Mouse (Mus musculus): ENCODE data around the gene Padi1. TPM values are rescaled to one million over a fixed set of nuclear protein-coding genes. Genes with fewer than 3 reads are reported as not detected.

Padi1 gene
- polyA plus RNA-seq, 1 experiment from 2014 or later = 0.39 TPM

GRCm38 (mm10) chr4:140801364-140801763 lies 44.2 kb downstream of the Padi1 start:
- no peak overlapping the region for H3K27ac ChIP-seq
- H3K9me3 ChIP-seq = no peaks in the 10 kb centered on the region
- no peak for ATAC-seq (ENCODE audit: insufficient number of reproducible peaks, insufficient read depth, low FRiP score, low TSS enrichment, low read depth)
- peaks cover 9% of the 10 kb centered on the region for H3K27me3 ChIP-seq
- 74% methylated on average over 3 of the region's 3 CpGs for WGBS
- no peak overlapping the region for H3K4me2 ChIP-seq
- no peak overlapping the region for H3K9ac ChIP-seq (replicated peaks)
- H3K4me3 ChIP-seq (replicated peaks) = no peak overlapping the region
- H3K36me3 ChIP-seq = no peaks in the 10 kb centered on the region
- H3K4me1 ChIP-seq (replicated peaks) = no peaks in the 10 kb centered on the region; the same call in 1 of the 2 replicates

GRCm38 (mm10) chr4:140796786-140797185 lies 48.8 kb downstream of the Padi1 start:
- no peak overlapping the region for H3K4me3 ChIP-seq (replicated peaks)
- 81% methylated on average over 3 of the region's 3 CpGs for WGBS
- H3K27me3 ChIP-seq = peaks cover 3% of the 10 kb centered on the region; the same call in 1 of the 2 replicates
- no peaks in the 10 kb centered on the region for H3K36me3 ChIP-seq
- no peaks in the 10 kb centered on the region for H3K9me3 ChIP-seq
- H3K9ac ChIP-seq (replicated peaks) = no peak overlapping the region
- H3K4me1 ChIP-seq (replicated peaks) = no peaks in the 10 kb centered on the region; the same call in 1 of the 2 replicates
- no peak overlapping the region for H3K27ac ChIP-seq
- no peak overlapping the region for H3K4me2 ChIP-seq
- no peak for ATAC-seq (ENCODE audit: insufficient number of reproducible peaks, insufficient read depth, low FRiP score, low TSS enrichment, low read depth)

GRCm38 (mm10) chr4:140794678-140795077 lies 50.9 kb downstream of the Padi1 start:
- H3K4me3 ChIP-seq (replicated peaks) = no peak overlapping the region
- peaks cover 3% of the 10 kb centered on the region; the same call in 1 of the 2 replicates for H3K27me3 ChIP-seq
- no peak overlapping the region for H3K27ac ChIP-seq
- H3K9me3 ChIP-seq = no peaks in the 10 kb centered on the region
- no peak overlapping the region for H3K4me2 ChIP-seq
- no peaks in the 10 kb centered on the region for H3K36me3 ChIP-seq
- no peak overlapping the region for H3K9ac ChIP-seq (replicated peaks)
- ATAC-seq (ENCODE audit: insufficient number of reproducible peaks, insufficient read depth, low FRiP score, low TSS enrichment, low read depth) = no peak
- 82% methylated on average over 9 of the region's 9 CpGs for WGBS
- H3K4me1 ChIP-seq (replicated peaks) = peaks cover 5% of the 10 kb centered on the region; the same call in 1 of the 2 replicates

GRCm38 (mm10) chr4:140793795-140794194 lies 51.8 kb downstream of the Padi1 start:
- 57% methylated on average over 9 of the region's 9 CpGs for WGBS
- Histone ChIP-seq H3K4me1 (replicated peaks) (peaks cover 6% of the 10 kb centered on the region; the same call in 1 of the 2 replicates), H3K4me3 (replicated peaks) (no peak overlapping the region), H3K9ac (replicated peaks) (no peak overlapping the region), H3K27ac (no peak overlapping the region), H3K36me3 (no peaks in the 10 kb centered on the region), H3K9me3 (no peaks in the 10 kb centered on the region), H3K4me2 (no peak overlapping the region), H3K27me3 (peaks cover 3% of the 10 kb centered on the region; the same call in 1 of the 2 replicates)
- no peak for ATAC-seq (ENCODE audit: insufficient number of reproducible peaks, insufficient read depth, low FRiP score, low TSS enrichment, low read depth)

- Histone ChIP-seq H3K36me3 (no peaks in the 10 kb centered on the region), H3K9me3 (no peaks in the 10 kb centered on the region), H3K27me3 (no peaks in the 10 kb centered on the region), H3K4me1 (replicated peaks) (peaks cover 6% of the 10 kb centered on the region; the same call in 1 of the 2 replicates), H3K4me3 (replicated peaks) (no peak overlapping the region), H3K9ac (replicated peaks) (no peak overlapping the region), H3K4me2 (no peak overlapping the region), H3K27ac (no peak overlapping the region)
- WGBS = 88% methylated on average over 7 of the region's 7 CpGs
- ATAC-seq (ENCODE audit: insufficient number of reproducible peaks, insufficient read depth, low FRiP score, low TSS enrichment, low read depth) = no peak
Observed at GRCm38 (mm10) chr4:140792584-140792983, 53.0 kb downstream of the Padi1 start.

GRCm38 (mm10) chr4:140791071-140791470 lies 54.5 kb downstream of the Padi1 start:
- no peaks in the 10 kb centered on the region for H3K9me3 ChIP-seq
- H3K27me3 ChIP-seq = no peaks in the 10 kb centered on the region
- H3K27ac ChIP-seq = no peak overlapping the region
- 80% methylated on average over 16 of the region's 16 CpGs for WGBS
- ATAC-seq (ENCODE audit: insufficient number of reproducible peaks, insufficient read depth, low FRiP score, low TSS enrichment, low read depth) = no peak
- H3K4me1 ChIP-seq (replicated peaks) = peaks cover 6% of the 10 kb centered on the region; the same call in 1 of the 2 replicates
- no peak overlapping the region for H3K4me2 ChIP-seq
- H3K4me3 ChIP-seq (replicated peaks) = no peak overlapping the region
- no peak overlapping the region for H3K9ac ChIP-seq (replicated peaks)
- H3K36me3 ChIP-seq = no peaks in the 10 kb centered on the region

GRCm38 (mm10) chr4:140789983-140790382 lies 55.6 kb downstream of the Padi1 start:
- Histone ChIP-seq H3K4me1 (replicated peaks) (peaks cover 6% of the 10 kb centered on the region; the same call in 1 of the 2 replicates), H3K4me2 (no peak overlapping the region), H3K9me3 (no peaks in the 10 kb centered on the region), H3K9ac (replicated peaks) (no peak overlapping the region), H3K27ac (no peak overlapping the region), H3K4me3 (replicated peaks) (no peak overlapping the region), H3K27me3 (no peaks in the 10 kb centered on the region), H3K36me3 (no peaks in the 10 kb centered on the region)
- peak; percentile 11; the same call in 1 of the 2 replicates for ATAC-seq (ENCODE audit: insufficient number of reproducible peaks, insufficient read depth, low FRiP score, low TSS enrichment, low read depth)
- WGBS = 83% methylated on average over 4 of the region's 4 CpGs

GRCm38 (mm10) chr4:140788983-140789382 lies 56.6 kb downstream of the Padi1 start:
- Histone ChIP-seq H3K27ac (no peak overlapping the region), H3K36me3 (no peaks in the 10 kb centered on the region), H3K4me2 (no peak overlapping the region), H3K27me3 (no peaks in the 10 kb centered on the region), H3K9me3 (no peaks in the 10 kb centered on the region), H3K4me1 (replicated peaks) (peaks cover 6% of the 10 kb centered on the region; the same call in 1 of the 2 replicates), H3K9ac (replicated peaks) (no peak overlapping the region), H3K4me3 (replicated peaks) (no peak overlapping the region)
- WGBS = 37% methylated on average over 6 of the region's 6 CpGs
- no peak for ATAC-seq (ENCODE audit: insufficient number of reproducible peaks, insufficient read depth, low FRiP score, low TSS enrichment, low read depth)

- Histone ChIP-seq H3K27ac (no peak overlapping the region), H3K27me3 (no peaks in the 10 kb centered on the region), H3K36me3 (no peaks in the 10 kb centered on the region), H3K4me2 (no peak overlapping the region), H3K4me3 (replicated peaks) (no peak overlapping the region), H3K9ac (replicated peaks) (no peak overlapping the region), H3K9me3 (no peaks in the 10 kb centered on the region), H3K4me1 (replicated peaks) (peaks cover 6% of the 10 kb centered on the region; the same call in 1 of the 2 replicates)
- ATAC-seq (ENCODE audit: insufficient number of reproducible peaks, insufficient read depth, low FRiP score, low TSS enrichment, low read depth) = no peak
- 82% methylated on average over 6 of the region's 6 CpGs for WGBS
Observed at GRCm38 (mm10) chr4:140788264-140788663, 57.3 kb downstream of the Padi1 start.

GRCm38 (mm10) chr4:140787414-140787813 lies 58.2 kb downstream of the Padi1 start:
- no peak overlapping the region for H3K9ac ChIP-seq (replicated peaks)
- 64% methylated on average over 4 of the region's 4 CpGs for WGBS
- no peak for ATAC-seq (ENCODE audit: insufficient number of reproducible peaks, insufficient read depth, low FRiP score, low TSS enrichment, low read depth)
- no peaks in the 10 kb centered on the region for H3K27me3 ChIP-seq
- no peak overlapping the region for H3K4me3 ChIP-seq (replicated peaks)
- H3K9me3 ChIP-seq = no peaks in the 10 kb centered on the region
- no peak overlapping the region for H3K4me2 ChIP-seq
- no peak overlapping the region for H3K27ac ChIP-seq
- H3K4me1 ChIP-seq (replicated peaks) = peaks cover 6% of the 10 kb centered on the region; the same call in 1 of the 2 replicates
- no peaks in the 10 kb centered on the region for H3K36me3 ChIP-seq

GRCm38 (mm10) chr4:140785217-140785616 lies 60.4 kb downstream of the Padi1 start:
- no peak for ATAC-seq (ENCODE audit: insufficient number of reproducible peaks, insufficient read depth, low FRiP score, low TSS enrichment, low read depth)
- Histone ChIP-seq H3K4me3 (replicated peaks) (no peak overlapping the region), H3K27me3 (no peaks in the 10 kb centered on the region), H3K4me2 (no peak overlapping the region), H3K36me3 (no peaks in the 10 kb centered on the region), H3K4me1 (replicated peaks) (peaks cover 6% of the 10 kb centered on the region; the same call in 1 of the 2 replicates), H3K9me3 (no peaks in the 10 kb centered on the region), H3K9ac (replicated peaks) (no peak overlapping the region), H3K27ac (no peak overlapping the region)
- 83% methylated on average over 5 of the region's 5 CpGs for WGBS

- ATAC-seq (ENCODE audit: insufficient number of reproducible peaks, insufficient read depth, low FRiP score, low TSS enrichment, low read depth) = no peak
- no peaks in the 10 kb centered on the region for H3K27me3 ChIP-seq
- no peak overlapping the region for H3K9ac ChIP-seq (replicated peaks)
- no peak overlapping the region for H3K27ac ChIP-seq
- H3K36me3 ChIP-seq = no peaks in the 10 kb centered on the region
- 94% methylated on average over 9 of the region's 9 CpGs for WGBS
- no peaks in the 10 kb centered on the region for H3K4me1 ChIP-seq (replicated peaks)
- no peaks in the 10 kb centered on the region for H3K9me3 ChIP-seq
- H3K4me2 ChIP-seq = no peak overlapping the region
- H3K4me3 ChIP-seq (replicated peaks) = no peak overlapping the region
Observed at GRCm38 (mm10) chr4:140784292-140784945, 61.2 kb downstream of the Padi1 start.

Data from limb, embryonic 12.5 days (tissue).